Mouse (Mus musculus): ENCODE measurements around the gene Wdr20.
A peak's percentile ranks its signal among the peaks of the same experiment; 100 is the strongest.

DNA sequence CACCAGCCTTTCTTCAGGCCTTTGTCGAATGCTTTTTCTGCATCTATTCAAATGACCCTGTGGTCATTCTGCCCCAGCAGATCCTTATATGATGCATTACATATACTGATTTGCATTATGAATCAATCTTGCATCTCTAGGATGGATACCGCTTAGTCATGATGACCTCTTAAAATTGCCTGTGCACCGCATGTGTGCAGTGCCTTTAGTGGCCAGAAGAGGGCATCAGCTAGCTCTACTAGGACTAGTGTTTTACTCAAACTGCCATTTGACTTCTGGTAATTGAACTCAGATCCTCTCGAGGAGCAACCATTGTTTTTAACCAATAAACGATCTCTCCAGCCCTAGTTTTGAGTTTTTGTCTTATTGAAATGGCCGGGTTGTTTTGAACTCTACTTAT lies 24.0 kb upstream of the Wdr20 start:
- TF ChIP-seq CTCF (IDR thresholded peaks at IDR 0.05; ENCODE audit: low read depth), result peak; percentile 69
- no peak for TF ChIP-seq EP300 (IDR thresholded peaks at IDR 0.05; ENCODE audit: low read depth)
